Mouse (Mus musculus) heart, postnatal 36 days (tissue): ENCODE data around the gene Mapk8ip2. TPM values are rescaled to one million over a fixed set of nuclear protein-coding genes. Genes with fewer than 3 reads are reported as not detected.

Experiments
- total RNA-seq, 2 experiments: library from RNA; stranded (reverse); gene quantifications; 2 replicates each; pipeline ENCODE4 v1.2.3; 2021

The Mapk8ip2 gene
- total RNA-seq, 2 experiments from 2014 or later: 0.05 to 0.33 TPM

Other genes with a start within 250 kb of the Mapk8ip2 start
- gene Ppp6r2, start 242.4 kb upstream of the Mapk8ip2 start, total RNA-seq: 10 to 100 TPM; 70.5 to 72.5 TPM
- gene Sbf1, start 138.6 kb upstream of the Mapk8ip2 start, total RNA-seq: 10 to 100 TPM; 65.7 to 75.5 TPM
- gene Adm2, start 131.2 kb upstream of the Mapk8ip2 start, total RNA-seq: not detected
- gene Miox, start 119.5 kb upstream of the Mapk8ip2 start, total RNA-seq: not detected
- gene Lmf2, start 98.3 kb upstream of the Mapk8ip2 start, total RNA-seq: 10 to 100 TPM; 29.0 to 33.2 TPM
- gene Ncaph2, start 98.2 kb upstream of the Mapk8ip2 start, total RNA-seq: 10 to 100 TPM; 50.4 to 58.6 TPM
- gene Sco2, start 80.1 kb upstream of the Mapk8ip2 start, total RNA-seq: 10 to 100 TPM; 25.2 to 28.2 TPM
- gene Tymp, start 76.9 kb upstream of the Mapk8ip2 start, total RNA-seq: under 1 TPM; 0.41 to 0.64 TPM
- under 1 TPM; 0.97 to 0.98 TPM for gene Odf3b, start 74.6 kb upstream of the Mapk8ip2 start, total RNA-seq
- not detected for gene Klhdc7b, start 69.0 kb upstream of the Mapk8ip2 start, total RNA-seq
- gene Syce3, start 43.4 kb upstream of the Mapk8ip2 start, total RNA-seq: not detected
- gene Cpt1b, start 28.1 kb upstream of the Mapk8ip2 start, total RNA-seq: 100 to 1,000 TPM; 573 to 577 TPM
- 1 to 10 TPM; 1.6 to 2.8 TPM for gene C730034F03Rik, start 24.3 kb upstream of the Mapk8ip2 start, total RNA-seq
- 10 to 100 TPM; 14.5 to 17.8 TPM for gene Gm44502, start 24.2 kb upstream of the Mapk8ip2 start, total RNA-seq
- gene Chkb, start 24.0 kb upstream of the Mapk8ip2 start, total RNA-seq: 10 to 100 TPM; 51.2 to 57.0 TPM
- 10 to 100 TPM; 12.2 to 14.1 TPM for gene Arsa, start 23.5 kb downstream of the Mapk8ip2 start, total RNA-seq
- 10 to 100 TPM; 47.0 to 56.3 TPM for gene Shank3, start 45.7 kb downstream of the Mapk8ip2 start, total RNA-seq
- under 1 TPM; 0.25 to 0.68 TPM for gene Acr, start 114.4 kb downstream of the Mapk8ip2 start, total RNA-seq
- 1 to 10 TPM; 4.4 to 5.4 TPM for gene Rabl2, start 138.0 kb downstream of the Mapk8ip2 start, total RNA-seq